Mouse (Mus musculus) myocyte (in vitro differentiated cells): Measurements from ENCODE around the gene Sema6d.

Experiments used
- CEBPB ChIP-seq: IDR thresholded peaks from 2 replicates; pipeline ENCODE4 v1.6.1; 2011; ENCODE audit warnings: mild to moderate bottlenecking, moderate library complexity; ENCODE audit not compliant: poor library complexity, insufficient read depth, severe bottlenecking
- E2F4 ChIP-seq: IDR thresholded peaks from one replicate; pipeline ENCODE4 v1.6.1; 2011; ENCODE audit warnings: mild to moderate bottlenecking, control low read depth, moderate library complexity; ENCODE audit not compliant: insufficient read depth
- MAX ChIP-seq: IDR thresholded peaks from one replicate; pipeline ENCODE4 v1.6.1; 2011; ENCODE audit warnings: low read depth, mild to moderate bottlenecking, control low read depth
- MYOG ChIP-seq, 3 experiments: IDR thresholded peaks; one replicate each; pipeline ENCODE4 v1.6.1; 2011; ENCODE audit warnings: control low read depth in 2 of 3, low read depth in 2 of 3, mild to moderate bottlenecking in 2 of 3; ENCODE audit not compliant: insufficient read length in 2 of 3, control insufficient read depth in 1 of 3, insufficient read depth in 1 of 3
- POLR2A ChIP-seq: IDR thresholded peaks from one replicate; pipeline ENCODE4 v1.6.1; 2011; ENCODE audit warnings: low read depth, mild to moderate bottlenecking, control low read depth, moderate library complexity; ENCODE audit not compliant: insufficient read length
- POLR2AphosphoS2 ChIP-seq: IDR thresholded peaks from one replicate; pipeline ENCODE4 v1.6.1; 2011; ENCODE audit warnings: low read depth, control low read depth; ENCODE audit not compliant: insufficient read length
- SRF ChIP-seq: IDR thresholded peaks from one replicate; pipeline ENCODE4 v1.6.1; 2011; ENCODE audit warnings: low read depth; ENCODE audit not compliant: control insufficient read depth, insufficient read length
- TCF12 ChIP-seq: IDR thresholded peaks from one replicate; pipeline ENCODE4 v1.6.1; 2011; ENCODE audit warnings: mild to moderate bottlenecking, control low read depth; ENCODE audit not compliant: poor library complexity, insufficient read depth, severe bottlenecking
- USF1 ChIP-seq: IDR thresholded peaks from one replicate; pipeline ENCODE4 v1.6.1; 2011; ENCODE audit warnings: low read depth, mild to moderate bottlenecking, control low read depth, moderate library complexity

GRCm38 (mm10) chr2:124430708-124431107 is 340.9 kb downstream of the Sema6d start:
- TF ChIP-seq POLR2A (no peak), CEBPB (no peak), USF1 (no peak), POLR2AphosphoS2 (no peak), SRF (no peak), TCF12 (no peak), MAX (no peak), E2F4 (no peak), MYOG (IDR thresholded peaks at IDR 0.05; ENCODE audit: control insufficient read depth in 1 of 3, insufficient read depth in 1 of 3, insufficient read length in 2 of 3, low read depth in 2 of 3) (no peak)
